Mouse (Mus musculus) right cerebral cortex, postnatal 10 days (tissue): ENCODE data around the gene Snx17.

ENCODE experiments used
- DNase-seq, 2 experiments: peaks; one replicate each; pipeline ENCODE4 v3.0.0; 2021; ENCODE audit warnings: low spot score in 2 of 2

The Snx17 gene

DNA sequence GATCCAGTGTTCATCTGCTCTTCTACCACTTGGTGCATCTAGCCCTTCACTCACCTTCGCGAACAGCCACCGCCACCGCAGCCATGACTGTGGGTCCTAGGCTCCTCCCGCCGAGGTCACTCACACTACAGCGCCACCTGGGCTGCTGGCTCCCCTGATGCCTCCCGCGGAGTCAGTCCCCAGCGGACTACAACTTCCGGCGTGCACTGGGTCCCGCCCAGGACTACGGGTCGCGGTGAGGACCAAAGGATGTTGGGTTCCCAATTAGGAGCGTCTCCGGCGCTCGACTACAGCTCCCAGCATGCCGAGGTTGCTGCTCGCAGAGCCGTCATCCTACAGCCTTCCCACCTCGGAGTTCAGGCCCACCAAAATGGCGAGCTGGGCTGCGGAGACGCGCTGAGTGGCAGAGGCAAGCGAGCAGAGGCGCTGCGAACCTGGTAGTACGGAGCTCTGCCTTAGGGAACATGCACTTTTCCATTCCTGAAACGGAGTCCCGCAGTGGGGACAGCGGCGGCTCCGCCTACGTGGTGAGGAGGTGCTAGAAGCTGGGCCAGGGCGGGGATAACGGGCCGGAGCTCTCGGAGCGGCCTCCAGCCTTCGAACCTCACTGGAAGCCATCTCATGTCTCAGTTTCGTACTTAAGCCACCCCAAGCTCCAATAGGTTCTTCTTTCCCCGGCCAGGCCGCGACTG, at the start of gene Snx17, which contains the start of gene Eif2b4:
TSS of gene Snx17 (plus strand) at position 289 of the 692 bp plus-strand sequence.
TSS of gene Eif2b4 (minus strand) at position 492 of the 692 bp plus-strand sequence.
- peak; percentile 100 for DNase-seq

DNA sequence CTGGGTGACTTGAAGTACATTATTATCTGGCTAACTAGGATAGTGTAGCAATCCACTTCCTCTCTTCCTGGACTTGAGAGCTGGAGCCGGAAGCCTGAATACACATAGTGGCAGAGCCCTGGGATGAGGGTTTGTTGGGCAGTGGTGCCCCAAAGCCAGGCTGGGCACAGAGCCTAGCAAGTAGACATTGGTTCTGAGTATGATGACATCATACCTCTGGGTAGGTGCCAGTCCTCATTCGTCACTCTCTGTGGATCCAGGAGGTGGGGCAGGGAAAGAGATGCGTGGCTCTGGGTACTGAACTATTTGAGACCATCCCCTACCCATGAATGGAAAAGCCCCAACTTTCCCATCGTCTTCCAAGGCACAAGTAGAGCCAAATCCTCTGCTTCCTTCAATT, 43.2 kb upstream of the Snx17 start:
- no peak for DNase-seq

DNA sequence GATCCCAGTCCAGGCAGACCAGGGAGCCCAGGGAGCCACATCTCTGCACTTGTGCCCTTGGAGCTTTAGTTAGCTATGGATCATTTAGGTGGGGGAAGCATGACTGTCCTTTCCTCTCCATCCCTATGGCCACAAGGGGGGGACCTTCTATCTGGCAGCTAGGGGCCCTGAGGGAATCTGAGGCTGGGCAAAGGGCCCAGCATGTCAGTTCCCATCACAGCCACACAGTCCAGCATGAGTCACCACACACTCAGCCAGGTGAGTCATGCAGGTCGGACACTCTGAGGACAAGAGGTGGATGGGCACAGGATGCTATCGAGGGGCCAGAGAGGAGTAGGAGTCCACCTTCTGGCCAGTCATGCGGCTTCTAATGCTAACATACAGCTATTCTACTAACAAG, 41.3 kb upstream of the Snx17 start:
- DNase-seq, result no peak

DNA sequence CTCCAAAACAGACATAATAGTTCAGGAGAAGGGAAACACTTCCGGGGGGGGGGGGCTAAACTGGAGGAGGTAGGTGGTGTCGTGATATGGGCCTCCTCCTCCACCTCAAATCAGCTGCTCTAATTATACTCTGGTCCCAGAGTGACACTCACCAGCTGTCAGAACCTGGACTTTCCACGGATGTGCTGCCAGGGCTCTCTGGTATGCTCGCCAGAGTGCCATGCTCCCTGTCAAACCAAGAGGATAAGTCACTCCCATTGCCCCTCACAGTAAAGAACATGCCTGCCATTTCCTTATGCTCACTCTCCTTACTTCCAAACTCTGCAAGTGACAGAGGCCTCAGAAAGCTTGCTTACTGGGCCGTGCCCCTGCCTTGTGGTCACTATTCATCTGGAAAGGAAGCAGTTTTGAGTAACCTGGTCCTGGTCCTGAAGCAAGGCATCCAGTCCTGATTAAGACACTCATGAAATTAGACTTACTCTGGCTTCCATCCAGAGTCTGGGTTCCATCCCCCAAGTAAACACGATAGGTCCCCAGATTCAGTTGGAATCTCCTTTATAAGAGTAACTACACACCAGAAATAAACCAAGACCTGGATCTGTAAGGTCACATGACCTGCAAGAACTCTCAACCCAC, 39.4 kb upstream of the Snx17 start:
- peak in 1 of 2 experiments; percentile 30 for DNase-seq

DNA sequence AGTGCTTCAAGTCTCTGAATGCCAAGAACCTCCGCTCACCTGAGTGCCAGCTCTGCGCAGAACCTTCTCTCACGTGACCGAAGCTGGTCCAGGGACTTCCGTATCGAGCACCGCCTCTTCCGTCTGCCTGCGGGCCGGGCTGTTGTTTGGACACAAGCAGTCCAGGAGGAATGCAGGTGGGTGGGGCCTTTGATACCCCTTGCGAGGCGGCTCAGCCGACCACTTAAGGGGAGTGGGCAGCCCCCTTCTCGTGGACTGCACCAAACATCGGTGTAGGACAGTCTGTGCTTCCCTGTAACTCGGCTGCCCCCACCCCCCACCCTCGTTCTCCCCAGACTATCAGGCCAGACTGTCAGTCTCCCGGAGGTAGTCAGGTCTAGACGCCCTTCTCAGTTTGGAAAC, 38.9 kb upstream of the Snx17 start, which contains the start of gene Mpv17:
TSS of gene Mpv17 (minus strand) at position 100 of the 402 bp plus-strand sequence.
- peak; percentile 88 to 93 for DNase-seq

DNA sequence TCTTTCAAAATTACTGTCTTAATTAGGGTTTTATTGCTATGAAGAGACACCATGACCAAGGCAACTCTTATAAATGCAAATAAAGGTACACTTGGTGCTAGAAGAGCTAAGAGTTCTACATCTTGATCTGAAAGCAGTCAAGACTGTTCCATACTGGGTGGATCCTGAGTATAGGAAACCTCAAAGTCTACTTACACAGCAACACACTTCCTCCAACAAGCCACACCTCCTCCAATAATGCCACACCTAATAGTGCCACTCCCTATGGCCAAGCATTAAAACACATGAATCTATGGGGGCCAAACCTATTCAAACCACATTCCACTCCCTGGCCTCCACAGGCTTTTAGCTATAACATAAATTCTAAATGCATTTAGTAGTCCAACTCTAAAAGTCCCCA, 30.6 kb upstream of the Snx17 start:
- no peak for DNase-seq

DNA sequence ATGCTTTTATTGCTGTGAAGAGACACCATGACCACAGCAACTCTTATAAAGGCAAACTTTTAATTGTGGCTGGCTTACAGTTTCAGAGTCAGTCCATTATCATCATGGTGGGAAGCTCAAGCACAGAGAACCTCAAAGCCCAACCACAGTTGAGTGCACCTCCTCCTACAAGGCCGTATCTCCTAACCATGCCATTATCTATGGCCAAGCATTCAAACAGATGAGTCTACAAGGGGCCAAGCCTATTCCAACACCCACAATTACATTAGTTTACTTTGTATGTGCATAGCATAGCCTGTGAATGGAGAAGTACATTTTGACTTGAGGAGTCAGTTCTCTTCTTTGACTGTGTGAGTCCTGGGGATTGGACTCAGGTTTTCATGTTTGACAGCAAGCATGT, 28.1 kb upstream of the Snx17 start:
- no peak for DNase-seq

DNA sequence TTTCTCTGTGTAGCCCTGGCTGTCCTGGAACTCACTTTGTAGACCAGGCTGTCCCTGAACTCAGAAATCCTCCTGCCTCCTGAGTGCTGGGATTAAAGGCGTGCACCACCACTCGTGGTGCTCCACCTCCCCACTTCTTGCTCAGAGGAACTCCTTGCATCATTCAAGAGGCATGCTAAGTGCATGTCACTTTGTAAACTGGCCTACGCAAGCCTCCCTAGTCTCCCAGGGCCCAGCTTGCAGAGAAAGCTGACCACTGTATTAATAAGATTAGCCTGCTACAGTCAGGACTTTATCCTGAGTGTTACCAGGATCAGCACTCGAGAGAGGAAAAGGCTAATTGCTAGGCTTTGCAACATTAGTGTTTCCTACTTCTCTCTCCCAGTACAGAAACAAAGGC, 24.4 kb upstream of the Snx17 start:
- DNase-seq, result no peak

DNA sequence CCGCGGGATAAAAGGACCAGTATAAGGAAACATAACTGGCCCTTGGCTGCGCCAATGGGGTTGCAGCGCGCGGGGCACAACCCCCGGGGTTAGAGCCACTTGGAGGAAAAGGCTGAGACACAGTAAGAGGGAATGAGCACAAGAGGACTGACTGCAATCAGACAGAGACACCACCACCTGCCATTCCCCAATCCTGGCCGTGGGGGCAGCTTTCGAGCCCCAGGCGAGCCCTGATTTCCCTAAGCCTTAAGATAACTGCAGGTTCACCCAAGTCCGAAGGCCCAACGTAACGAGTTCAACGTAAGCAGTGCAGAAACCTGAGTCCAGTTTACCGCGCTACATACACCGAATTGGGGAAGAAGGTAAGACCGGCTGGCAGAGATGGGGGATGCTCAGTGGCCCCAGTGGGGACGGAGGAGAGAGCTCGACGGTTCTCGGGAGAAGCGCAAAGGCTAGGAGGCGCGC, 13.7 kb upstream of the Snx17 start:
- DNase-seq, result peak; percentile 51 to 64

DNA sequence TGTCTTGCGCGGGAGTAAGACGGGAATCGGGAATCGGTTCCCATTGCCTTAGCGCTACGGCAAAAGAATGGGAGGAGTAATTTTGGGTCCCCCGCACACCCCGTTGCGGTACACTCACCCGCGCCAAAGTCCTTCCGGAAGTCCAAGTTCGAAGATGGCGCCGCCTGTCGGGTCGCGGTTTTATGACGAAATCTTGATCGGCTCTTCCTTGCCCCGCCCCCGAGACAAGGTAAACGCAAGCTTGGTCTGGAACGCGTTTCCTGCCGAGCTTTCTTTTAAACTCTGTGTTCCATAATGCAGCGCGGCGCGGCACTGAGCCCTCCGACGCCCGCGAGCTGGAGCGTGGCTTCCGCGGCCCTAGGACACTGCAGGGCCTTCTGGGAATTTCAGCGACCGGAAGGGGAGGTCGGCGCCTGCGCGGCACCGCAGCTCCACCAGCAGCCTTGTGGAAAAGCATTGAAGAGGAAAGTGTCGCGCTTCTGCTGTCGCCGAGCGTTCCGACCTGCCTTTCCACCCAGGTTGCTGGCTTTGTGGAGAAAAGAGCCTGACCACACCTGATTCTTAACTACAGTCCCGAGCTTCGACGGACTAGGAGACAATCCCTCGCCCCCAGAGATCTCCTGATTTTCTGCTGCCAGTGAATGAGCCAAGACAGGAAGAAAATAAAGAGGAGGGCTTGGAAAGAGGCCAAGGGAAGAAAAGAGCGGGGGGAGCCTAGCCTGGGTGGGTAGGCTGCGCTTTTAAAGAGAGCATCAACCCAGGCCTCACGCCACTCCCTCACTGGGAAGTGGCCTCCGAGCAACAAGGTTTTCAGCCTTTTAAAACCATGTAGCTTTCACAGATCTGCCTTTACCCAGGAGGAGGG, 13.0 kb upstream of the Snx17 start, which contains the start of the genes Gm29609 and Gtf3c2:
TSS of gene Gm29609 (minus strand) at position 146 of the 865 bp plus-strand sequence.
TSS of gene Gtf3c2 (minus strand) at position 379 of the 865 bp plus-strand sequence.
- DNase-seq, result peak; percentile 97 to 98

DNA sequence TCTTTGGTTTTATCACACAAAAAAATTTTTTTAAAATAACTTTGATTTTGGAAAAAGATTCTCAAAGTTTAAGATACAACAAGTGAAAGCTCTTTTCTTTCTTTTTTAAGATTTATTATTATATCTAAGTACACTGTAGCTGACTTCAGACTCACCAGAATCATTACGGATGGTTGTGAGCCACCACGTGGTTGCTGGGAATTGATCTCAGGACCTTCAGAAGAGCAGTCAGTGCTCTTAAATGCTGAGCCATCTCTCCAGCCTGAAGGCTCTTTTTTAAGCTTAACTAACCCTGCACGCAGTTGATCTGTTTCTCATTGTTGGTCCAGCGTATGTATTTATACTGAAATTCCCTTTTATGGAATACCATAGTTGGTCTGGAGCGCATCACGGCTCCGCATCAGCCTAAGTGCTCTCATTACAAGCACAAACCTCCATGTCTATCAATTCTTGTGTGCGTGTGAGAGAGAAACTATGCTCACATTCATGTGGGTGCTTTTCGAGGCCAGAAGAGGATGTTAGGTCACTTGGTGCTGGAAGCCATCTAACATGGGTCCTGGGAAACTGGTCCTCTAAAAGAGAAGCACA, 11.8 kb upstream of the Snx17 start:
- DNase-seq, result no peak

DNA sequence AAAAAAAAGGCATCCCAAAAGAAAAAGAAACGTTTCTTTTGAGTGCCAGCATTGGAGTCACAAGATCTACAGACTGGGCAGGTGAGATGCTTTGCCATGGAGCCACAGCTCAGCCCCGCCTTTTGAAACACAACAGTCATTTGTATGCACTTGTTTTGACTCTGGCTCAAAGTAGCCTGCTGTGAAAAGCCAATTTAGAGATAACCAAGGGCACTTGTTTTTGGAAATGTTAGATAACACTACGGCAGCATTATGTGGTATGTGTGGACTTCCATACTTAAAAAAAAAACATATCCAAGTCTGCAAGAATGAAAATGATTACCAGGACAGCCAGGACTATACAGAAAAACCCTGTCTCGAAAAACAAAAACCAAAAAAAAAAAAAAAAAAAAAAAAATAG, 9.3 kb upstream of the Snx17 start:
- DNase-seq, result no peak

DNA sequence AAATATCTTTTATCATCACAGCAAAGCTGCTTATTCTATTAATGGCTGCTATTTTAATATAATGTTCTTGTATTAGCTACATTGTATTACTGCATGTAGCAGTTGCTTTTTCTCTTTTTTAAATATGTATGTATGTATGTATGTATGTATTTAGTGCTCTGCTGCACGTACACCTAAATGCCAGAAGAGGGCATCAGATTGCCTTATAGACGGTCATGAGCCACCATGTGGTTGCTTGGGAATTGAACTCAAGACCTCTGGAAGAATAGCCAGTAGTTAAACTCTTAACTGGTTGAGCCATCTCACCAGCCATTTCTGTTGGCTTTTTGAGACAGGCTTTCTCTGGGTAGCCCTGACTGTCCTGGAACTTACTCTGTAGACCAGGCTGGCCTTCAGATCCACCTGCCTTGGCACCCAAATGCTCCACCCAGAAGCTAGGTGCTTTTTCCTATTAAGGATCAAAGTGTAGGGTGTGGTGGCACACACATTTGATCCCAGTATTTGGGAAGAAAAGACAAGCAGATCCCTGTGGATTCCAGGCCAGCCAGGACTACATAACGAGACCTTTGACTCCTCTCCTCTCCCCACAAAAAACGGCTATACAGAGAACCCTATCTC, 4.7 kb upstream of the Snx17 start:
- DNase-seq, result no peak

DNA sequence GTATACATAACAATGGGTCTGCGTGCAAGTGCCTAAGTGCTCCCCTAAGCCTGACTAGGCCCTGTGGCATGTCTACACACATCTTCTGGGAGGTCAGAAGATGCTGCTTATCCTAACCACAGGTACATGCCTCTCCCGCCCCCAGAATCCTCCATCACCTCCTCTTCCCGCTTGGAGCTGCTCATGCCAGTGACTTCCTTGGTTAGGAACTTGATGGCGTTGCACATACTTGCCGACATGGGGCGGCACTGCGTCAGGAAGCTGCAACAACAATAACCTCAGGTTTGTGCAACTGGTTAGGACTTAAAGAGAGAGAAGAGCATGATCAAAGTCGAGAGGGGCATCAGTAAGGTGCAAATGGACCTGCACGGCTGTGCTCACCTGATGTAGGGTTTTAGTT, 2.8 kb upstream of the Snx17 start:
- peak in 1 of 2 experiments; percentile 26 for DNase-seq

DNA sequence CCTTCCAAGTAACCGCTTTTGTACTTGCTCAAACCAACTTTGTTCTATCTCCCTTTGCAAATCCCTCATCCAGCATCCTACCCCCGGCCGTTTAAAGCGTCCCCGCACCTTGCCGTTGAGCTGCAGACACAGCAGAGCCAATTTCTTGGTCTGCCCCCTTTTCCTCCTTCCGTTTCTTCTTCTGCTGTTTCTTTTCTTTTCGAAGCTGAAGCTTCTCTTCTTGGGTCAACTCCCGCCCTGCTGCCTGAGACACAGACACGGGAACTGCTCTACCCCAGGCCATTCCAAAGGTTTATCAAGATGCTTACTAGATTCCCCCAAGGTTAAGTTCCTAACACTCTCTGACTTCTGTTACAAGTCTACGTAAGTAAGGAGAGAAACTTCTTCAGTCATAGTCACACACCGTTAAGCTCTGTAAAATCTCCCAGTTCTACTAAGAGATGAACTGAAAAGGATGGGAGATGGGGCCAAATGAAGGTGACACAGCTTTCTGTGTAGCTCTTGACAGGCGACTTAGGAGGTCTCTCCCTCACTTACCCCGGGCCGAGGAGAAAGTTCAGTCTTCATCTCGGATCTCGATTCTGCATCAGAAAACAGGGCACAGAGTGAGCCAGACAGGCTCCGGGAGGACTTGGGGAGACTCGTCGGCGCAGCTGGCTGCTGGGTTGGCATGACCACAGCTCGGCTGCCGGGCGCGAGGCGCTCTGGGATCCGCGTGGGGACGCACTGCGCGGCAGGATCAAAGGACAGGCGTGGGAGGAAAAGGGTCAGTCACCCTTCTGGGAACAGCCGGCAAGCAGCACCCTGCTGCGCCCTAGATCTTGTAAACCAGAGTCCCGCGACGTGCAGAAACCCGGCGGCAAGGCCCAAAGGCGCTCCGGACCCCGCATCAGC, 735 bp upstream of the Snx17 start:
- DNase-seq, result no peak

DNA sequence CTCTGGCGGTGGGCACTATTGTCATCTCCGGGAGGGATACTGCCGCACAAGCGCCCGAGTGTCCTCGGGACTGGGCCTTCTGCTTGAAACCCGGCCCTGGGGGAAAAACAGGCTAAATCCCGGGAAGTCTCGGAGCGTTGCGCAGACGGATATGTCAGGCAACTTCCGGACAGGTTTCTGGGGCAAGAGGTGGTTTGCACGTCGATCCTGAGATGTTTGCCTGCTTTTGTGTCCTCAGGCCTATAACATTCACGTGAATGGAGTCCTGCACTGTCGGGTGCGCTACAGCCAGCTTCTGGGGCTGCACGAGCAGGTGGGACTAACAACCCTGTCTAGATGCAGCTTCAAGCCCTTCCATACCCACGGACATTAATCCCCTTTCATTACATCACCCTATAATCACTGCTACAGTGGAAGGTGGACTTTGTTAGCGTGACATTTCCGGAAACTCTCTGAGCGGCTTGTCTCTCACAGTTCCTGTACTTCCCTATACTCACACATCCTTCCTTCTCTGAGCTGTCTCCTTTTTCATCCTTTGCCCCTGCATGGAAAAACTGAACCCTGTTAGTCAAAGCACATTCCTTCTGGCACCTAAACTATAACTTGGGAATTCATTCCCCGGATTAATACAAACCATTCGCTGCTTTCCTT, 729 bp downstream of the Snx17 start:
- no peak for DNase-seq

DNA sequence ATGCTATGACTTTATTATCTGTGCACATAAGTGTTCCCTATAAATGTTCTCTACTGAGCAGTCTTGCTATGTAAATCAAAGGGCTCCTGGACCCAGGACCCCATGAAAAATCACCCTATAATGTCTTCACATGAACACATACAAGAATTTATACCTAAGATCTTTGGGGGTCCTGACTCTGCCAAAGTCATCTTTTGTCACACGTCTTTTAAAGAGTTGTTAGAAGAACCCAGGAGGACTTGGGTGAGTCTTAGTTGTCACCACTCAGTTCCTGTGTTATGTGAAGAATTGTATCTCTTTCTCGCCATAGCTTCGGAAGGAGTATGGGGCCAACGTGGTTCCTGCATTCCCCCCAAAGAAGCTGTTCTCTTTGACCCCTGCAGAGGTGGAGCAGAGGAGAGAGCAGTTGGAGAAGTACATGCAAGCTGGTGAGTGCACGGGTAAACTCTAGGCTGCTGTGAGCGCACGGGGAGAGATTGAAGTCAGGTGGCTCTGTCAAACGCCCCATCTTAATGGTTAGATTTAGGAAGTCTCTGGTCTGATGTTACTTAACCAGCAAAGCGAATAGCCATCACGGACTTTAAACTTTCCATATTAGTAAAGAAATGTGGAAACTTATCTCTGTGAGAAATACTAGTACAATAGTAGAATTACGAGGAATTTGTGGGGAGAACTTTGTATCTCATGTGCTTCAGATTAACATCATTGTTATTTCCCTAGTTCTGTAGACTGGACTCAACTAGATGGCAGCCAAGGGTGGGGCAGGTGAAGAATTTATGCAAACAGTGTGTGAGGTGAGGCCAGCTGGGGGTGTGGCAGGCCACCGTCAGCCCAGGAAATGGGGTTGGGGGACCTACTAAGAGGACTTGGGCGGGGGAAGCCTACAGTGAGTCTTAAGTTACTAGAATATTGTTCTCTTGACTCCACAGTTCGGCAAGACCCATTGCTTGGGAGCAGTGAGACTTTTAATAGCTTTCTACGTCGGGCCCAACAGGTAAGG, 1.8 kb downstream of the Snx17 start:
- peak in 1 of 2 experiments; percentile 29 for DNase-seq

DNA sequence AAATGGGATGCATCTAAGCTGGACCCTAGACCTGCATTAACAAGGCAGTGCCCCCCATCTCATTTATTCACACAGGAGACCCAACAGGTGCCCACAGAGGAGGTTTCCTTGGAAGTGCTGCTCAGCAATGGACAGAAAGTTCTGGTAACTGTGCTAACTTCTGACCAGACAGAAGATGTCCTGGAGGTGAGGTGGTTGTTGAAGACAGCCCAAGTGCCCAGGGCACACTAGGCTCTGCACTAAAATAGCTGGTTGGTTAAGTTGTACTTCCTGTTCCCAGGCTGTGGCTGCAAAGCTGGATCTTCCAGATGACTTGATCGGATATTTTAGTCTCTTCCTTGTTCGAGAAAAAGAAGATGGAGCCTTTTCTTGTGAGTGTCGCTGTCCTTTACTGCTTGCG, 2.6 kb downstream of the Snx17 start:
- DNase-seq, result peak in 1 of 2 experiments; percentile 41
